Mouse (Mus musculus) thymus, adult 2 months (tissue): ENCODE measurements around the gene Son.

Experiments
- CTCF ChIP-seq: fragments of 200-500 bp; IDR thresholded peaks from 2 replicates; pipeline ENCODE4 v1.5.1; 2012; ENCODE audit warnings: mild to moderate bottlenecking, control low read depth, low read length, moderate library complexity, borderline replicate concordance; ENCODE audit not compliant: control insufficient read depth, poor library complexity, insufficient read depth; ENCODE audit errors: extremely low read depth
- POLR2A ChIP-seq: fragments of 200-500 bp; IDR thresholded peaks from 2 replicates; pipeline ENCODE4 v1.6.1; 2012; ENCODE audit warnings: mild to moderate bottlenecking, low read length, control low read depth, moderate library complexity; ENCODE audit not compliant: control insufficient read depth, poor library complexity, insufficient read depth; ENCODE audit errors: extremely low read depth

DNA sequence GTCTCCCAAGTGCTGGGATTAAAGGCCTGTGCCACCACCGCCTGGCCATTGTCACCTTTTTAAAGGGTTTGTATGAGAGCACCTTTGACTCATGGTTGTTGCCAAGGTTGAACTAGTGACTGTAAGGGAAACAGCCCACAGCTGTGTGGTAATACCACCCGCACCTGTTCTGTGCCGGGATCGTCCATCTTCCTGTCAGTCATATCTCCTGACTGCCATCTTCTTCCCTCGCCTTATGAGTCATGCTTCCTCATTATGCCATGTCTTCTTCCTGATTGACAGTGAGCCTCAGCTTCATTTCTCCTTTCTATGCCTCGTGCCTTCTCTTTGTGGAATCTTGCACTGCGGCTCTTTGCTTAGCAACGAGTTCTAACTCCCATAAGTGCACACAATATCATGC, 40.3 kb upstream of the Son start:
- no peak for TF ChIP-seq CTCF
- TF ChIP-seq POLR2A = no peak
